Mouse (Mus musculus) olfactory bulb, adult 2 months (tissue): ENCODE measurements around the gene Bach2.

Experiments
- CTCF ChIP-seq: fragments of 200-500 bp; IDR thresholded peaks from 2 replicates; pipeline ENCODE4 v1.5.1; 2012; ENCODE audit warnings: low read depth, mild to moderate bottlenecking, low read length, moderate library complexity; ENCODE audit not compliant: insufficient read depth
- POLR2A ChIP-seq: fragments of 200-500 bp; IDR thresholded peaks from 2 replicates; pipeline ENCODE4 v1.6.1; 2012; ENCODE audit warnings: mild to moderate bottlenecking, low read depth, low read length, moderate library complexity; ENCODE audit not compliant: insufficient read depth

DNA sequence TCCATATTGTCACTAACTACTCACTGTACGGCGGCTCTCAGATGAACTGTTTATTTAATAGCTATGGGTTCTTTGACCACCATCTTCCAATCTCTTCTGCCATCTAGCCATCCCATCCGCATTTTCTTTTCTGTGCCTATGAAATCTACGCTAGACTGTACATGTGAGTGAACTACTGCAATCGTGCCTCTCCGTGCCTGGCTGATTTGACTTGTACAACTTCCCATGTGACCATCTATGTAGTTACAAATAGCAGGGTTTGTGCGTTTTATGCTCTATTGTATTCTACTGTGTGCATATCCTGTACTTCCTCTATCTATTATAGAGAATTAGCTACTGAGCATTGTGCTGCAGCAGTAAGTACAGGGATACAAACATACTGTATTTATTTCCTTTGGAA is 316.9 kb downstream of the Bach2 start:
- TF ChIP-seq POLR2A = no peak
- TF ChIP-seq CTCF = no peak
